Mouse (Mus musculus): ENCODE measurements around the gene Sapcd1.

GRCm38 (mm10) chr17:35021842-35022477 lies 5.9 kb downstream of the Sapcd1 start:
- TF ChIP-seq CTCF (conservative IDR thresholded peaks at IDR 0.05; ENCODE audit: low read length) (no peak), NANOG (IDR thresholded peaks at IDR 0.05; ENCODE audit: borderline replicate concordance, low read length) (no peak), POU5F1 (IDR thresholded peaks at IDR 0.05; ENCODE audit: borderline replicate concordance, low read length) (no peak)

Data from E14TG2a.4 (cell line).